Comparison of ENCODE assay signal across 27 mouse cellular contexts in genomic region chr4:57189881-57190280, GRCm38 (mm10).
"Had no signal": no experiment of that assay in that cellular context is flagged by ENCODE, and none has a peak within 500 bp of the region (broad histone marks: within the 10 kb centered on the region; RNA-seq: fewer than 3 reads in every experiment).

No protein-coding gene starts in this region.

- H3K27me3 ChIP-seq: embryonic facial prominence, embryonic 12.5 days; embryonic facial prominence, embryonic 13.5 days; embryonic facial prominence, embryonic 15.5 days; forebrain, embryonic 12.5 days; forebrain, embryonic 13.5 days; forebrain, embryonic 15.5 days had no signal

- H3K4me3 ChIP-seq: embryonic facial prominence, embryonic 10.5 days; embryonic facial prominence, embryonic 12.5 days; embryonic facial prominence, embryonic 13.5 days; embryonic facial prominence, embryonic 15.5 days; erythroblast, embryonic 14.5 days; forebrain, embryonic 10.5 days; forebrain, embryonic 12.5 days; forebrain, embryonic 13.5 days; forebrain, embryonic 15.5 days; gastrocnemius, adult 2 months; heart, adult 2 months had no signal

- ATAC-seq: forebrain, embryonic 13.5 days; forebrain, embryonic 14.5 days; forebrain, embryonic 15.5 days; forebrain, embryonic 16.5 days; forebrain, postnatal 0 days had no signal

- H3K9me3 ChIP-seq: embryonic facial prominence, embryonic 10.5 days; embryonic facial prominence, embryonic 12.5 days; embryonic facial prominence, embryonic 13.5 days; embryonic facial prominence, embryonic 15.5 days; forebrain, embryonic 10.5 days; forebrain, embryonic 12.5 days; forebrain, embryonic 13.5 days; forebrain, embryonic 15.5 days had no signal

- H3K9ac ChIP-seq: embryonic facial prominence, embryonic 12.5 days; embryonic facial prominence, embryonic 13.5 days; embryonic facial prominence, embryonic 15.5 days; forebrain, embryonic 12.5 days; forebrain, embryonic 13.5 days; forebrain, embryonic 15.5 days; forebrain, postnatal 0 days had no signal

- DNase-seq: cerebellum, adult 9-10 months; cerebellum, adult 9-11 months; cerebellum, postnatal 10 days; cerebellum, postnatal 14 days; cerebellum, postnatal 25 days; cerebellum, postnatal 36 days; embryo, embryonic 11 days; forebrain, postnatal 0 days; gastrocnemius, adult 2 months; gastrocnemius, postnatal 10 days; gastrocnemius, postnatal 14 days; gastrocnemius, postnatal 25 days; gastrocnemius, postnatal 36 days; heart, adult 11 months; heart, adult 18-20 months; heart, adult 2 months had no signal

- H3K4me2 ChIP-seq: embryonic facial prominence, embryonic 12.5 days; embryonic facial prominence, embryonic 13.5 days; embryonic facial prominence, embryonic 15.5 days; forebrain, embryonic 12.5 days; forebrain, embryonic 13.5 days; forebrain, embryonic 15.5 days had no signal

- H3K4me1 ChIP-seq: embryonic facial prominence, embryonic 15.5 days; forebrain, embryonic 12.5 days; forebrain, embryonic 15.5 days had no signal

- H3K36me3 ChIP-seq: embryonic facial prominence, embryonic 10.5 days; embryonic facial prominence, embryonic 12.5 days; embryonic facial prominence, embryonic 13.5 days; embryonic facial prominence, embryonic 15.5 days; forebrain, embryonic 10.5 days; forebrain, embryonic 12.5 days; forebrain, embryonic 15.5 days had no signal

- H3K27ac ChIP-seq: embryonic facial prominence, embryonic 10.5 days; embryonic facial prominence, embryonic 12.5 days; embryonic facial prominence, embryonic 13.5 days; embryonic facial prominence, embryonic 15.5 days; forebrain, embryonic 10.5 days; forebrain, embryonic 12.5 days; forebrain, embryonic 13.5 days; forebrain, embryonic 15.5 days; gastrocnemius, adult 2 months; heart, adult 2 months had no signal
